Mouse (Mus musculus): ENCODE data around the gene Rexo2. TPM values are rescaled to one million over a fixed set of nuclear protein-coding genes. Genes with fewer than 3 reads are reported as not detected.
A peak's percentile ranks its signal among the peaks of the same experiment; 100 is the strongest.
"Not testable (repeated sequence)": the region's sequence is repeated elsewhere in the genome, so short reads cannot be mapped to it uniquely, and the experiment has no call there.

Gene Rexo2
- polyA plus RNA-seq, 1 experiment = 26.4 TPM

- 89% methylated on average over 15 of the region's 15 CpGs for whole genome bisulfite sequencing
- Histone ChIP-seq H3K27ac (ENCODE audit: insufficient read depth, low read depth, low read length) (no peak overlapping the region), H3K36me3 (ENCODE audit: control insufficient read depth, insufficient read depth, low read length) (peaks cover 24% of the 10 kb centered on the region), H3K4me1 (ENCODE audit: control insufficient read depth, insufficient read depth, insufficient read length, low read length) (no peaks in the 10 kb centered on the region), H3K27me3 (ENCODE audit: control insufficient read depth, insufficient read depth, low read length) (no peaks in the 10 kb centered on the region), H3K4me3 (ENCODE audit: low read depth, low read length) (no peak overlapping the region)
- no peak for TF ChIP-seq CTCF (IDR thresholded peaks at IDR 0.05; ENCODE audit: extremely low read depth, insufficient read length, insufficient replicate concordance, low read depth, low read length)
- TF ChIP-seq POLR2A (IDR thresholded peaks at IDR 0.05; ENCODE audit: low read depth, low read length) = no peak
Observed at GRCm38 (mm10) chr9:48472441-48473025, 7.9 kb downstream of the Rexo2 start.

GRCm38 (mm10) chr9:48467471-48467870 is 13.0 kb downstream of the Rexo2 start:
- H3K27me3 ChIP-seq (ENCODE audit: control insufficient read depth, insufficient read depth, low read length); H3K4me1 ChIP-seq (ENCODE audit: control insufficient read depth, insufficient read depth, insufficient read length, low read length); H3K4me3 ChIP-seq (ENCODE audit: low read depth, low read length); H3K27ac ChIP-seq (ENCODE audit: insufficient read depth, low read depth, low read length): not testable (repeated sequence)
- 92% methylated on average over 5 of the region's 5 CpGs for WGBS
- peaks cover 12% of the 10 kb centered on the region; the same call in 1 of the 2 replicates for H3K36me3 ChIP-seq (ENCODE audit: control insufficient read depth, insufficient read depth, low read length)

DNA sequence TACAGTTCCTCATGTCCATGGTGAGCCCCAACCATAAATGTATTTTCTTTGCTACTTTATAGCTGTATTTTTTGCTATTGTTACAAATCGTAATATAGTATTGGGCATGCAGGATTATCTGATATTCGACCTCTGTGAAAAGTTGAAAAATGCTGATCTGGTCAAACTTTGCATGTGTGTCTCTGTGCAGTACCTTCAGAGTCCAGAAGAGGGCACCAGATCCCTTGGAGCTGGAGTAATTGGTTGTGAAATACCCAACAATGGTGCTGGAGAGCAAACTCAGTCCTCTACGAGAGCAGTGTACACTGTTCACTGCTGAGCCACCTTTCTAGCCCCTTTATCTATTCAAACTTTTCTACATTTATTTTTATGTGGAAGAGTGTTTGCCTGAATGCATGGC is 13.6 kb downstream of the Rexo2 start:
- H3K4me3 ChIP-seq (ENCODE audit: low read depth, low read length) = no peak overlapping the region
- TF ChIP-seq POLR2A (IDR thresholded peaks at IDR 0.05; ENCODE audit: low read depth, low read length) = no peak
- peak; percentile 45; the same call in 1 of the 2 replicates for TF ChIP-seq CTCF (IDR thresholded peaks at IDR 0.05; ENCODE audit: extremely low read depth, insufficient read length, insufficient replicate concordance, low read depth, low read length)
- H3K4me1 ChIP-seq (ENCODE audit: control insufficient read depth, insufficient read depth, insufficient read length, low read length) = no peaks in the 10 kb centered on the region
- H3K27me3 ChIP-seq (ENCODE audit: control insufficient read depth, insufficient read depth, low read length) = no peaks in the 10 kb centered on the region
- 56% methylated on average over 3 of the region's 3 CpGs for WGBS
- H3K27ac ChIP-seq (ENCODE audit: insufficient read depth, low read depth, low read length) = no peak overlapping the region
- peaks cover 12% of the 10 kb centered on the region; the same call in 1 of the 2 replicates for H3K36me3 ChIP-seq (ENCODE audit: control insufficient read depth, insufficient read depth, low read length)

- no peaks in the 10 kb centered on the region for H3K4me1 ChIP-seq (ENCODE audit: control insufficient read depth, insufficient read depth, insufficient read length, low read length)
- peak; percentile 52; the same call in 1 of the 2 replicates for TF ChIP-seq CTCF (IDR thresholded peaks at IDR 0.05; ENCODE audit: extremely low read depth, insufficient read length, insufficient replicate concordance, low read depth, low read length)
- TF ChIP-seq POLR2A (IDR thresholded peaks at IDR 0.05; ENCODE audit: low read depth, low read length) = no peak
- WGBS = 93% methylated on average over 3 of the region's 3 CpGs
- no peaks in the 10 kb centered on the region for H3K27me3 ChIP-seq (ENCODE audit: control insufficient read depth, insufficient read depth, low read length)
- H3K36me3 ChIP-seq (ENCODE audit: control insufficient read depth, insufficient read depth, low read length) = peaks cover 9% of the 10 kb centered on the region; the same call in 1 of the 2 replicates
- no peak overlapping the region for H3K27ac ChIP-seq (ENCODE audit: insufficient read depth, low read depth, low read length)
- no peak overlapping the region for H3K4me3 ChIP-seq (ENCODE audit: low read depth, low read length)
Observed at GRCm38 (mm10) chr9:48465671-48466070, 14.8 kb downstream of the Rexo2 start.

DNA sequence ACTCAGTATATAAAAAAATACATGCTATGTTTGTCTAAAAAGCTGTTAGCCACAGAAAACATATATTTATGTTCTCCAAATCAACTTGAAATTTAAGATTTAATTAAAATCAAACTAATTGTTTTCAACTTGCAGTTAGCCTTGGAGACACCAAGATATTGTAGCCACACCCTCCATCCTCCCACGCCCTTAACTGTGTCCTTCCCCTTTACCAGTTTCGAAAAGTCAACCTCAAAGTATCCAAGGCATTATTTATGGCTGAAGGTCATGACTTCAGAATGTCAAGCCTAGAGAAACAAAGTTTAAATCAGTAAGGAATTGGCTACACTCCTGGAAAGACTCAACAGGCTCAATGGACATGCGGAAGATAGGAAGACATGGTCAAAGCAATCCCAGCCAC is 18.9 kb downstream of the Rexo2 start:
- H3K4me1 ChIP-seq (ENCODE audit: control insufficient read depth, insufficient read depth, insufficient read length, low read length) = no peaks in the 10 kb centered on the region
- 64% methylated on average over 3 of the region's 3 CpGs for WGBS

GRCm38 (mm10) chr9:48460720-48461119 is 19.7 kb downstream of the Rexo2 start:
- Histone ChIP-seq H3K4me1 (ENCODE audit: control insufficient read depth, insufficient read depth, insufficient read length, low read length) (no peaks in the 10 kb centered on the region), H3K4me3 (ENCODE audit: low read depth, low read length) (no peak overlapping the region), H3K36me3 (ENCODE audit: control insufficient read depth, insufficient read depth, low read length) (no peaks in the 10 kb centered on the region), H3K27ac (ENCODE audit: insufficient read depth, low read depth, low read length) (no peak overlapping the region), H3K27me3 (ENCODE audit: control insufficient read depth, insufficient read depth, low read length) (no peaks in the 10 kb centered on the region)
- 91% methylated on average over 8 of the region's 8 CpGs for WGBS
- TF ChIP-seq CTCF (IDR thresholded peaks at IDR 0.05; ENCODE audit: extremely low read depth, insufficient read length, insufficient replicate concordance, low read depth, low read length) (no peak), POLR2A (IDR thresholded peaks at IDR 0.05; ENCODE audit: low read depth, low read length) (no peak)

More for the DNA sequence above, 18.9 kb downstream of the Rexo2 start:
- H3K4me3 ChIP-seq (ENCODE audit: low read depth, low read length) = no peak overlapping the region
- no peak overlapping the region for H3K27ac ChIP-seq (ENCODE audit: insufficient read depth, low read depth, low read length)
- TF ChIP-seq POLR2A (IDR thresholded peaks at IDR 0.05; ENCODE audit: low read depth, low read length) (no peak), CTCF (IDR thresholded peaks at IDR 0.05; ENCODE audit: extremely low read depth, insufficient read length, insufficient replicate concordance, low read depth, low read length) (no peak)
- H3K36me3 ChIP-seq (ENCODE audit: control insufficient read depth, insufficient read depth, low read length) = no peaks in the 10 kb centered on the region
- no peaks in the 10 kb centered on the region for H3K27me3 ChIP-seq (ENCODE audit: control insufficient read depth, insufficient read depth, low read length)

DNA sequence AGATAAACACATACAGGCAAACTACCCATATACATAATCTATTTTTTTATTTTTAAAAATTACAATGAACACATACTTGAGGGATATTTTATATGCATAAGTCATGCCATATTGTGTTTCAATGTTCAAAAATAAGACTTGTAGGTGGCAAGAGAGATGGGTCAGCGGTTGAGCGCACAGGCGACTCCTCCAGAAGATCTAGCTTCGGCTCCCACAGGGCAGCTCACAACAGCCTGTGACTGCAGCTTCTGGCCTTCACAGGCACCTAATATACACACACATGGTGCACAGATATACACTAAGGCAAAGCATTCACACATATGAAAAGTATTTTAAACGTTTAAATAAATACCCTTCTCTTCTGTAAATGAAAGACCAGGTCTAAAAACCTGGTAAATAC is 21.0 kb downstream of the Rexo2 start:
- Histone ChIP-seq H3K27me3 (ENCODE audit: control insufficient read depth, insufficient read depth, low read length) (no peaks in the 10 kb centered on the region), H3K27ac (ENCODE audit: insufficient read depth, low read depth, low read length) (no peak overlapping the region), H3K36me3 (ENCODE audit: control insufficient read depth, insufficient read depth, low read length) (no peaks in the 10 kb centered on the region), H3K4me1 (ENCODE audit: control insufficient read depth, insufficient read depth, insufficient read length, low read length) (no peaks in the 10 kb centered on the region), H3K4me3 (ENCODE audit: low read depth, low read length) (no peak overlapping the region)
- 88% methylated on average over 5 of the region's 5 CpGs for WGBS
- no peak for TF ChIP-seq POLR2A (IDR thresholded peaks at IDR 0.05; ENCODE audit: low read depth, low read length)
- TF ChIP-seq CTCF (IDR thresholded peaks at IDR 0.05; ENCODE audit: extremely low read depth, insufficient read length, insufficient replicate concordance, low read depth, low read length) = no peak
